Mouse (Mus musculus) embryonic facial prominence, embryonic 14.5 days (tissue): ENCODE measurements around the gene Gm20850. TPM values are rescaled to one million over a fixed set of nuclear protein-coding genes. Genes with fewer than 3 reads are reported as not detected.
"Not testable (repeated sequence)": the region's sequence is repeated elsewhere in the genome, so short reads cannot be mapped to it uniquely, and the experiment has no call there.

Experiments
- ATAC-seq: fragments of 200-750 bp; cut with Nextera tagmentation; 2 replicates; pipeline ENCODE4 v1.8.0; 2017; ENCODE audit warnings: low read depth, moderate number of reproducible peaks, moderate TSS enrichment
- DNase-seq: peaks from one replicate; pipeline ENCODE4 v3.0.0-alpha.2; 2015; ENCODE audit warnings: low spot score
- H3K27ac ChIP-seq: fragments of 300-500 bp; sonication (generic); replicated peaks from 2 replicates; pipeline ENCODE4 v1.5.1; 2014; ENCODE audit warnings: low read depth, mild to moderate bottlenecking, low read length, moderate library complexity
- H3K27me3 ChIP-seq: fragments of 300-500 bp; sonication (generic); replicated peaks from 2 replicates; pipeline ENCODE4 v1.6.1; 2014; ENCODE audit warnings: low read length; ENCODE audit not compliant: control insufficient read depth, insufficient read depth
- H3K36me3 ChIP-seq: fragments of 300-500 bp; sonication (generic); 2 replicates; pipeline ENCODE4 v1.6.1; 2014; ENCODE audit warnings: low read length, mixed read lengths; ENCODE audit not compliant: control insufficient read depth, insufficient read depth
- H3K4me1 ChIP-seq: fragments of 300-500 bp; sonication (generic); 2 replicates; pipeline ENCODE4 v1.6.1; 2014; ENCODE audit warnings: antibody characterized with exemption, low read length; ENCODE audit not compliant: control insufficient read depth, insufficient read depth
- H3K4me2 ChIP-seq: fragments of 300-500 bp; sonication (generic); 2 replicates; pipeline ENCODE4 v1.6.1; 2014; ENCODE audit warnings: low read depth, mild to moderate bottlenecking, low read length, moderate library complexity, mixed read lengths
- H3K4me3 ChIP-seq: fragments of 300-500 bp; sonication (generic); 2 replicates; pipeline ENCODE4 v1.5.1; 2014; ENCODE audit warnings: low read depth, mild to moderate bottlenecking, low read length
- H3K9ac ChIP-seq: fragments of 300-500 bp; sonication (generic); 2 replicates; pipeline ENCODE4 v1.6.1; 2014; ENCODE audit warnings: low read depth, mild to moderate bottlenecking, low read length, moderate library complexity, mixed read lengths
- H3K9me3 ChIP-seq: fragments of 300-500 bp; sonication (generic); 2 replicates; pipeline ENCODE4 v1.6.1; 2016; ENCODE audit warnings: low read length; ENCODE audit not compliant: control insufficient read depth
- WGBS: fragments of 180-500 bp; shearing (Covaris S2); extraction: QIAGEN DNeasy Blood & Tissue Kit; methylation state at CpG from one replicate; pipeline ENCODE4 v1.1.7; 2014; 5-methylcytosine and 5-hydroxymethylcytosine counted together
- polyA plus RNA-seq: library from polyadenylated mRNA; unstranded; fragments of >200 nt; fragmentation: Nextera tagmentation; extraction: Ambion mirVana; gene quantifications from 2 replicates; pipeline ENCODE4 v1.2.1, GENCODE M21; 2014

Gene Gm20850
- not detected in 2 replicates for polyA plus RNA-seq

DNA sequence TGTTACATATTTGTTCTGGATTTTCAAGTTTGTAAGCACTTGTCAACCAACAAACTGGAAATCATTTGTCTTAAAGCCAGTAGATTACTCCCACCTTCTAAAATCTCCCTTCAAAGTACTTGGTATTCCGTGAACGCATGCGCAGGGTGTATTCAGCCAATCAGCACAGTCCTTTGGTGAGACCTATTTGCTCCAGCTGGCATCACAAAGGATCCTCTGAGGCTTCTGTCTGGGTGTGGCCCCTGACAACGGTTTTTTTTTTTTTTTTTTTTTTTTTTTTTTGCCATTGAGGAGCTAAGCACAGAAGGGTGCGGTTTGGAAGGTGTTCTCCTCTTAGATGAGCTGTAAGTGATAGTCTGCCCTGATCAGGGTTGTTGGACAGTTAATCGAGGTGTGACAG lies at the start of gene Gm20850:
Gene Gm20850, plus strand, starts transcription at position 301 of the 400 bp plus-strand sequence.
- no CpG with 5 or more reads among the region's 6 CpGs for WGBS
- not testable (repeated sequence) for H3K9me3 ChIP-seq, ATAC-seq, H3K27me3 ChIP-seq, H3K4me1 ChIP-seq, H3K36me3 ChIP-seq, H3K4me2 ChIP-seq, H3K9ac ChIP-seq, H3K27ac ChIP-seq, DNase-seq, H3K4me3 ChIP-seq
